Mouse (Mus musculus) left cerebral cortex, postnatal 14 days (tissue): ENCODE results near the gene Pagr1b. TPM values are rescaled to one million over a fixed set of nuclear protein-coding genes. Genes with fewer than 3 reads are reported as not detected.

ENCODE experiments used
- DNase-seq, 2 experiments: peaks; one replicate each; pipeline ENCODE4 v3.0.0; 2021 to 2022; ENCODE audit warnings: low spot score in 2 of 2, mixed read lengths in 1 of 2
- intact Hi-C: fragments of 180-260 bp; cut with DNase I; formaldehyde crosslinking; loops from one replicate; pipeline ENCODE4 v1.15.1; 2025
- total RNA-seq, 2 experiments: library from RNA; stranded (reverse); gene quantifications; 2 replicates each; pipeline ENCODE4 v1.2.3; 2021

Gene Pagr1b
- total RNA-seq, 2 experiments from 2014 or later: not detected

- intact Hi-C loops: no loop called here
- peak; percentile 58 to 61 for DNase-seq
These were observed 7.9 kb downstream of the Pagr1b start for GRCm38 (mm10) chr7:127008239-127009019.

- intact Hi-C loops: no loop called here
- no peak for DNase-seq
These were observed 8.8 kb downstream of the Pagr1b start for GRCm38 (mm10) chr7:127007313-127008024.

- no peak for DNase-seq
These were observed 12.0 kb downstream of the Pagr1b start for GRCm38 (mm10) chr7:127004122-127004875.

GRCm38 (mm10) chr7:127003620-127004019 is 12.7 kb downstream of the Pagr1b start:
- intact Hi-C loops: no loop called here
- DNase-seq: no peak

More at GRCm38 (mm10) chr7:127004122-127004875, 12.0 kb downstream of the Pagr1b start:
- intact Hi-C loops: no loop called here

GRCm38 (mm10) chr7:126999568-126999967 is 16.7 kb downstream of the Pagr1b start:
- DNase-seq: no peak
- intact Hi-C loops: no loop called here

- intact Hi-C loops: no loop called here
These were observed 19.8 kb downstream of the Pagr1b start for GRCm38 (mm10) chr7:126996449-126996848.

GRCm38 (mm10) chr7:126988816-126989215 is 27.5 kb downstream of the Pagr1b start:
- DNase-seq: no peak
- intact Hi-C loops: no loop called here

More at GRCm38 (mm10) chr7:126996449-126996848, 19.8 kb downstream of the Pagr1b start:
- DNase-seq: no peak

GRCm38 (mm10) chr7:126986319-126986718 is 30.0 kb downstream of the Pagr1b start:
- intact Hi-C loops: no loop called here
- peak in 1 of 2 experiments; percentile 52 for DNase-seq

- intact Hi-C loops: no loop called here
- no peak for DNase-seq
These were observed 31.4 kb downstream of the Pagr1b start for GRCm38 (mm10) chr7:126984667-126985444.

GRCm38 (mm10) chr7:126983113-126983512 is 33.2 kb downstream of the Pagr1b start:
- intact Hi-C loops: no loop called here
- DNase-seq: no peak

- intact Hi-C loops: no loop called here
- DNase-seq: no peak
These were observed 34.2 kb downstream of the Pagr1b start for GRCm38 (mm10) chr7:126982054-126982453.

GRCm38 (mm10) chr7:126981601-126982000 is 34.7 kb downstream of the Pagr1b start:
- intact Hi-C loops: no loop called here
- no peak for DNase-seq

- DNase-seq: no peak
- intact Hi-C loops: loop anchor here (5.0 kb wide), 1 partner anchor 38 kb away; the partner anchor contains the start of genes Pagr1a and Pagr1b
These were observed 37.4 kb downstream of the Pagr1b start for GRCm38 (mm10) chr7:126978841-126979240.

GRCm38 (mm10) chr7:126976878-126977459 is 39.3 kb downstream of the Pagr1b start:
- intact Hi-C loops: loop anchor here (5.0 kb wide), 1 partner anchor 40 kb away; the partner anchor contains the start of genes Pagr1a and Pagr1b
- no peak for DNase-seq

- peak; percentile 97 to 98 for DNase-seq
- intact Hi-C loops: loop anchor here (5.0 kb wide), 1 partner anchor 41 kb away; the partner anchor contains the start of genes Pagr1a and Pagr1b
These were observed 40.1 kb downstream of the Pagr1b start, which contains the start of gene Cdiptos for GRCm38 (mm10) chr7:126975950-126976866. Gene Cdiptos, minus strand, starts transcription at chr7:126976098.

GRCm38 (mm10) chr7:126975893-126975949 is 40.6 kb downstream of the Pagr1b start, which contains the start of gene Cdipt:
Gene Cdipt, plus strand, starts transcription at chr7:126975914.
- no peak for DNase-seq
- intact Hi-C loops: loop anchor here (5.0 kb wide), 1 partner anchor 42 kb away; the partner anchor contains the start of genes Pagr1a and Pagr1b

GRCm38 (mm10) chr7:126975493-126975892 is 40.8 kb downstream of the Pagr1b start:
- no peak for DNase-seq
- intact Hi-C loops: loop anchor here (5.0 kb wide), 1 partner anchor 42 kb away; the partner anchor contains the start of genes Pagr1a and Pagr1b

- intact Hi-C loops: no loop called here
- DNase-seq: no peak
These were observed 48.9 kb downstream of the Pagr1b start for GRCm38 (mm10) chr7:126967361-126967760.
